Mouse (Mus musculus) spleen, adult 2 months (tissue): Measurements from ENCODE around the gene Rnf213. TPM values are rescaled to one million over a fixed set of nuclear protein-coding genes. Genes with fewer than 3 reads are reported as not detected.

ENCODE experiments used
- DNase-seq, 2 experiments: peaks; one replicate each; pipeline versions ENCODE4 v3.0.0 to v3.0.0-alpha.2; 2012 to 2021; ENCODE audit warnings: low spot score in 2 of 2, low read depth in 1 of 2
- H3K27ac ChIP-seq: fragments of 200-500 bp; 2 replicates; pipeline ENCODE4 v1.5.1; 2012; ENCODE audit warnings: low read length, inconsistent platforms; ENCODE audit not compliant: insufficient read depth
- H3K27me3 ChIP-seq: fragments of 200-500 bp; 2 replicates; pipeline ENCODE4 v1.6.1; 2012; ENCODE audit warnings: mild to moderate bottlenecking, moderate library complexity, low read length, inconsistent platforms; ENCODE audit not compliant: control insufficient read depth, insufficient read depth
- H3K36me3 ChIP-seq: fragments of 200-500 bp; 2 replicates; pipeline ENCODE4 v1.6.1; 2012; ENCODE audit warnings: mild to moderate bottlenecking, low read length, inconsistent platforms; ENCODE audit not compliant: control insufficient read depth, insufficient read depth
- H3K4me1 ChIP-seq: fragments of 200-500 bp; 2 replicates; pipeline ENCODE4 v1.6.1; 2011; ENCODE audit warnings: inconsistent platforms; ENCODE audit not compliant: control insufficient read depth, insufficient read depth, insufficient read length
- H3K4me3 ChIP-seq: fragments of 200-500 bp; 2 replicates; pipeline ENCODE4 v1.5.1; 2011; ENCODE audit warnings: mild to moderate bottlenecking, inconsistent platforms; ENCODE audit not compliant: insufficient read depth, insufficient read length; ENCODE audit errors: extremely low read depth
- CTCF ChIP-seq: fragments of 200-500 bp; IDR thresholded peaks from 2 replicates; pipeline ENCODE4 v1.5.1; 2011; ENCODE audit warnings: mild to moderate bottlenecking, inconsistent platforms; ENCODE audit not compliant: insufficient read depth, insufficient read length, insufficient replicate concordance; ENCODE audit errors: extremely low read depth
- POLR2A ChIP-seq: fragments of 200-500 bp; IDR thresholded peaks from 2 replicates; pipeline ENCODE4 v1.6.1; 2011; ENCODE audit warnings: low read depth, low read length, inconsistent platforms
- WGBS: fragments of 180-500 bp; shearing (Covaris S2); methylation state at CpG from one replicate; pipeline ENCODE4 v1.1.7; 2018; 5-methylcytosine and 5-hydroxymethylcytosine counted together
- polyA plus RNA-seq: library from polyadenylated mRNA; depleted of rRNA; stranded (reverse); fragments of >200 nt; gene quantifications from 2 replicates; pipeline ENCODE4 v1.2.3, GENCODE M21; 2012

Rnf213 gene
- polyA plus RNA-seq, 1 experiment, result 29.1 TPM

- Histone ChIP-seq H3K4me1 (peaks cover 33% of the 10 kb centered on the region), H3K27ac (peak overlapping the region; percentile 95), H3K4me3 (peak overlapping the region; percentile 95), H3K27me3 (no peaks in the 10 kb centered on the region), H3K36me3 (no peaks in the 10 kb centered on the region)
- TF ChIP-seq CTCF (no peak; the same call in 1 of the 2 replicates), POLR2A (no peak)
- WGBS, result 2% methylated on average over 35 of the region's 35 CpGs
- DNase-seq, result peak in 1 of 2 experiments; percentile 59
Measured at GRCm38 (mm10) chr11:119389851-119390270, 3.0 kb upstream of the Rnf213 start.

- no peaks in the 10 kb centered on the region for H3K36me3 ChIP-seq
- WGBS, result 2% methylated on average over 53 of the region's 53 CpGs
- peaks cover 32% of the 10 kb centered on the region for H3K4me1 ChIP-seq
- peak in 1 of 2 experiments; percentile 63 for DNase-seq
- no peak; the same call in none of the 2 replicates for TF ChIP-seq POLR2A
- TF ChIP-seq CTCF, result no peak
- peak overlapping the region; percentile 95 for H3K27ac ChIP-seq
- H3K4me3 ChIP-seq, result peak overlapping the region; percentile 95
- no peaks in the 10 kb centered on the region for H3K27me3 ChIP-seq
Measured at GRCm38 (mm10) chr11:119390271-119391231, 2.3 kb upstream of the Rnf213 start.

- Histone ChIP-seq H3K27ac (peak overlapping the region; percentile 95), H3K27me3 (no peaks in the 10 kb centered on the region), H3K36me3 (no peaks in the 10 kb centered on the region), H3K4me1 (peaks cover 32% of the 10 kb centered on the region), H3K4me3 (peak overlapping the region; percentile 95)
- WGBS, result 14% methylated on average over 7 of the region's 7 CpGs
- DNase-seq, result no peak
- TF ChIP-seq POLR2A (no peak), CTCF (no peak)
Measured at GRCm38 (mm10) chr11:119391386-119392000, 1.4 kb upstream of the Rnf213 start.

- DNase-seq, result peak; percentile 61 to 88
- Histone ChIP-seq H3K4me3 (peak overlapping the region; percentile 40), H3K27ac (peak overlapping the region; percentile 95), H3K4me1 (peaks cover 32% of the 10 kb centered on the region), H3K27me3 (no peaks in the 10 kb centered on the region), H3K36me3 (no peaks in the 10 kb centered on the region)
- WGBS, result 7% methylated on average over 12 of the region's 12 CpGs
- no peak for TF ChIP-seq CTCF
- TF ChIP-seq POLR2A, result no peak
Measured at GRCm38 (mm10) chr11:119392001-119392614, 792 bp upstream of the Rnf213 start.

- Histone ChIP-seq H3K27me3 (no peaks in the 10 kb centered on the region), H3K27ac (peak overlapping the region; percentile 82), H3K36me3 (no peaks in the 10 kb centered on the region), H3K4me1 (peaks cover 32% of the 10 kb centered on the region), H3K4me3 (peak overlapping the region; percentile 91)
- TF ChIP-seq POLR2A (no peak), CTCF (no peak)
- WGBS, result 3% methylated on average over 7 of the region's 7 CpGs
- DNase-seq, result no peak
Measured at GRCm38 (mm10) chr11:119393483-119393804, 544 bp downstream of the Rnf213 start.

- no peaks in the 10 kb centered on the region for H3K27me3 ChIP-seq
- H3K36me3 ChIP-seq, result no peaks in the 10 kb centered on the region
- peaks cover 32% of the 10 kb centered on the region for H3K4me1 ChIP-seq
- 48% methylated on average over 6 of the region's 6 CpGs for WGBS
- no peak overlapping the region for H3K27ac ChIP-seq
- peak overlapping the region; percentile 91; the same call in 1 of the 2 replicates for H3K4me3 ChIP-seq
- DNase-seq, result no peak
- TF ChIP-seq POLR2A, result no peak
- no peak for TF ChIP-seq CTCF
Measured at GRCm38 (mm10) chr11:119394210-119394609, 1.3 kb downstream of the Rnf213 start.
